Mouse (Mus musculus) myocyte (in vitro differentiated cells): ENCODE measurements around the gene Golga1. TPM values are rescaled to one million over a fixed set of nuclear protein-coding genes. Genes with fewer than 3 reads are reported as not detected.

Experiments
- H3K27me3 ChIP-seq: one replicate; pipeline ENCODE4 v1.6.1; 2011; ENCODE audit not compliant: control insufficient read depth, insufficient read depth, insufficient read length
- H3K36me3 ChIP-seq: one replicate; pipeline ENCODE4 v1.6.1; 2011; ENCODE audit not compliant: control insufficient read depth, insufficient read depth
- H3K4me2 ChIP-seq: one replicate; pipeline ENCODE4 v1.6.1; 2011; ENCODE audit warnings: low read depth, control low read depth
- H3K4me3 ChIP-seq: one replicate; pipeline ENCODE4 v1.5.1; 2011; ENCODE audit warnings: mild to moderate bottlenecking, control low read depth, moderate library complexity
- H3K79me2 ChIP-seq: one replicate; pipeline ENCODE4 v1.6.1; 2011; ENCODE audit not compliant: control insufficient read depth, insufficient read depth
- H3ac ChIP-seq: one replicate; pipeline ENCODE4 v1.6.1; 2011; ENCODE audit not compliant: control insufficient read depth, insufficient read length
- CEBPB ChIP-seq: IDR thresholded peaks from 2 replicates; pipeline ENCODE4 v1.6.1; 2011; ENCODE audit warnings: mild to moderate bottlenecking, moderate library complexity; ENCODE audit not compliant: poor library complexity, insufficient read depth, severe bottlenecking
- E2F4 ChIP-seq: IDR thresholded peaks from one replicate; pipeline ENCODE4 v1.6.1; 2011; ENCODE audit warnings: mild to moderate bottlenecking, control low read depth, moderate library complexity; ENCODE audit not compliant: insufficient read depth
- MAX ChIP-seq: IDR thresholded peaks from one replicate; pipeline ENCODE4 v1.6.1; 2011; ENCODE audit warnings: low read depth, mild to moderate bottlenecking, control low read depth
- MYOD1 ChIP-seq, 3 experiments: IDR thresholded peaks; one replicate each; pipeline ENCODE4 v1.6.1; 2011; ENCODE audit warnings: control low read depth in 2 of 3, low read depth in 2 of 3, mild to moderate bottlenecking in 2 of 3, moderate library complexity in 1 of 3; ENCODE audit not compliant: insufficient read length in 2 of 3, control insufficient read depth in 1 of 3
- MYOG ChIP-seq, 3 experiments: IDR thresholded peaks; one replicate each; pipeline ENCODE4 v1.6.1; 2011; ENCODE audit warnings: control low read depth in 2 of 3, low read depth in 2 of 3, mild to moderate bottlenecking in 2 of 3; ENCODE audit not compliant: insufficient read length in 2 of 3, control insufficient read depth in 1 of 3, insufficient read depth in 1 of 3
- POLR2A ChIP-seq: IDR thresholded peaks from one replicate; pipeline ENCODE4 v1.6.1; 2011; ENCODE audit warnings: low read depth, mild to moderate bottlenecking, control low read depth, moderate library complexity; ENCODE audit not compliant: insufficient read length
- POLR2AphosphoS2 ChIP-seq: IDR thresholded peaks from one replicate; pipeline ENCODE4 v1.6.1; 2011; ENCODE audit warnings: low read depth, control low read depth; ENCODE audit not compliant: insufficient read length
- REST ChIP-seq: IDR thresholded peaks from one replicate; pipeline ENCODE4 v1.6.1; 2011; ENCODE audit warnings: mild to moderate bottlenecking, control low read depth, moderate library complexity; ENCODE audit not compliant: insufficient read depth, insufficient read length
- SRF ChIP-seq: IDR thresholded peaks from one replicate; pipeline ENCODE4 v1.6.1; 2011; ENCODE audit warnings: low read depth; ENCODE audit not compliant: control insufficient read depth, insufficient read length
- TCF12 ChIP-seq: IDR thresholded peaks from one replicate; pipeline ENCODE4 v1.6.1; 2011; ENCODE audit warnings: mild to moderate bottlenecking, control low read depth; ENCODE audit not compliant: poor library complexity, insufficient read depth, severe bottlenecking
- TCF3 ChIP-seq: IDR thresholded peaks from one replicate; pipeline ENCODE4 v1.6.1; 2011; ENCODE audit warnings: low read depth, control low read depth; ENCODE audit not compliant: insufficient read length
- USF1 ChIP-seq: IDR thresholded peaks from one replicate; pipeline ENCODE4 v1.6.1; 2011; ENCODE audit warnings: low read depth, mild to moderate bottlenecking, control low read depth, moderate library complexity
- polyA plus RNA-seq: library from polyadenylated mRNA; unstranded; fragments of >200 nt; fragmentation: generic; extraction: Trizol; gene quantifications from one replicate; pipeline ENCODE4 v1.2.1, GENCODE M21; 2012; ENCODE audit warnings: missing spikeins

Gene Golga1
- polyA plus RNA-seq, 1 experiment, result 5.6 TPM

DNA sequence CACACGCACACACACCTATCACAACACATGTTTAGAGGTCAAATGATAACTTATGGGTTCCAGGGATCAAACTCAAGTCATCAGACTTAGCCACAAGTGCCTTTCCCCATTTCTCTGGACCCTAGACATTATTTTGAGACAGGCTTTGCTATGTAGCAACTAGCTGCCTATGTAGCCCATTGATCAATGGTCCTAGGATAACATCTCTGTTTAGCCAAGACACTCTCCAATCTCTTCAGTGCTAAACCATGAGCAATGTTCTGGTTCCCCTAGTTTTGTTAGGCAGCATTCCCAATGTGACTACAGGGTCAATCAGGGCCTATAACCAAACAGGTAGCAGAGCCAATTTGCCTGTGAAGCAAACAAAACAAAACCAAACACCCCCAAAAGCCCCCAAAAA lies 16.8 kb downstream of the Golga1 start:
- Histone ChIP-seq H3ac (no peak overlapping the region), H3K27me3 (no peaks in the 10 kb centered on the region)
- no peak for TF ChIP-seq POLR2A
- no peak for TF ChIP-seq MAX
- TF ChIP-seq SRF, result no peak
- no peak for TF ChIP-seq USF1
- TF ChIP-seq TCF3, result no peak
- no peak for TF ChIP-seq E2F4
- TF ChIP-seq CEBPB, result no peak

DNA sequence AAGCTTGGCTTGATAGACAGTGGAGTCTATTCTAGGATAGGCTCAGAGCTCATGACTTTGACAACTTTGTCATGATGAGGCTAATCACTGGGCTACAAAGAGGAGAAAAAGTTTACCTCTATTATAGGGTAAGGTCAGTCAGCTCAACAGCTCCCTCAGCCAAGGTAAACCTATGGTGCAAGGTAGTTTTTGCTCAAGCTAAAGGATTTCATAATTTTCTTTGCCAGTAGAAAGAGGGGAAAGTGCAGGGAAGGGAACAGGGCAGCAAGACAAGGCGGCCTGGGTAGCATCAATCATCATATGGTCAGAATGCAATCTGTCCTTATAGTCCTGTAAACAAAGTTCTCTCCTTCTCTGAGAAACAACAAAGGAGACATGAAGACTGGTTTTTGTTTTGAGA lies 25.1 kb downstream of the Golga1 start:
- H3K4me2 ChIP-seq, result no peak overlapping the region
- TF ChIP-seq TCF3 (no peak), POLR2AphosphoS2 (no peak), TCF12 (no peak), CEBPB (no peak), E2F4 (no peak), USF1 (no peak), REST (no peak), POLR2A (no peak), SRF (no peak), MYOG (IDR thresholded peaks at IDR 0.05; ENCODE audit: control insufficient read depth in 1 of 3, insufficient read depth in 1 of 3, insufficient read length in 2 of 3, low read depth in 2 of 3) (no peak), MAX (no peak), MYOD1 (IDR thresholded peaks at IDR 0.05; ENCODE audit: control insufficient read depth in 1 of 3, insufficient read length in 2 of 3, low read depth in 2 of 3) (no peak)
- no peaks in the 10 kb centered on the region for H3K27me3 ChIP-seq
- no peaks in the 10 kb centered on the region for H3K79me2 ChIP-seq
- no peak overlapping the region for H3ac ChIP-seq
- H3K4me3 ChIP-seq, result no peak overlapping the region
- peaks cover 30% of the 10 kb centered on the region for H3K36me3 ChIP-seq

More for the DNA sequence above, 16.8 kb downstream of the Golga1 start:
- Histone ChIP-seq H3K4me2 (no peak overlapping the region), H3K36me3 (peaks cover 58% of the 10 kb centered on the region), H3K79me2 (no peaks in the 10 kb centered on the region), H3K4me3 (no peak overlapping the region)

DNA sequence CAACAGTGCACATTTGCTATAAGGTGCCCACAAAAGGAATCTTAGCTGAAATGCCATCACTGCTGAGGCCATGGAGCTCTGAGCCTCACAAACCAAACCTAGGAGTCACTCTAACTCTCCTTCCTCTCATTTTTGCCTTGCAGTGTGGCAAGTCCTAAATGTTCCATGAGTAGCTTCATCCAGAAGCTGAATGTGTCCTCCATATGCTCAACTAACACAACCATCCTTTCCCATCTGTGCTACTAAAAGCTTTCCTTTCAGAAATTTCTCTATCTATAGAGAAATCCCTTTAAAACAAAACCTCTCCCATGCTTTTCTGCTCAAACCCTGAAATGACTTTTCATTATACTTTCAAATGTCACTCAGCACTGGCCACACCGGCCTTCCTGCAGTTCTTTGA lies 33.7 kb downstream of the Golga1 start:
- Histone ChIP-seq H3K36me3 (peaks cover 42% of the 10 kb centered on the region), H3ac (no peak overlapping the region), H3K4me3 (no peak overlapping the region), H3K4me2 (no peak overlapping the region), H3K79me2 (no peaks in the 10 kb centered on the region), H3K27me3 (no peaks in the 10 kb centered on the region)
- TF ChIP-seq POLR2A, result no peak
- no peak for TF ChIP-seq MYOG (IDR thresholded peaks at IDR 0.05; ENCODE audit: control insufficient read depth in 1 of 3, insufficient read depth in 1 of 3, insufficient read length in 2 of 3, low read depth in 2 of 3)
- TF ChIP-seq CEBPB, result no peak
- no peak for TF ChIP-seq SRF
- no peak for TF ChIP-seq REST
- TF ChIP-seq TCF12, result no peak
- no peak for TF ChIP-seq MAX
- no peak for TF ChIP-seq USF1
- no peak for TF ChIP-seq POLR2AphosphoS2
- TF ChIP-seq MYOD1 (IDR thresholded peaks at IDR 0.05; ENCODE audit: control insufficient read depth in 1 of 3, insufficient read length in 2 of 3, low read depth in 2 of 3), result no peak
- TF ChIP-seq E2F4, result no peak
- TF ChIP-seq TCF3, result no peak

DNA sequence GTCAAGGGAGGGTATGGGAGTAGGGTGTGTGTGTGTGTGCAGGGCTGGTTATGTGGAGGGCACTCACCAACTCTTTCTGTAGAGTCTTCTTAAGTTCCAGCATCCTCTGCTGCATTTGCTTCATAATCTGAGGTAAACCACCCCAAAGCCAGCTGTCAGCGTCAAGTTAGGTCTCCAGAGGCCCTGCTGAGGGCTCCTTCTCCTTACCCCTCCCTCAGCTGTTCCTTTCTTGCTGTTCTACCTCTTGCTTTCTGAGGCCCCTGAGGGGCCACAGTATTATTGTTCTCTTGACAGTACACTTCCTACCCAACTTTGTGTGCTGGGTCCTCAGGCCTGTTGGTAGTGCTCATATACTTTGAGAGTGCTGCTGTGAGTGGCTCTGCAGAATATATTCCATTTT lies 45.3 kb downstream of the Golga1 start:
- Histone ChIP-seq H3K4me2 (no peak overlapping the region), H3ac (no peak overlapping the region), H3K79me2 (no peaks in the 10 kb centered on the region), H3K36me3 (peaks cover 55% of the 10 kb centered on the region), H3K27me3 (no peaks in the 10 kb centered on the region), H3K4me3 (no peak overlapping the region)
- TF ChIP-seq E2F4 (no peak), POLR2A (no peak), SRF (no peak), CEBPB (no peak), MAX (no peak), POLR2AphosphoS2 (no peak), MYOD1 (IDR thresholded peaks at IDR 0.05; ENCODE audit: control insufficient read depth in 1 of 3, insufficient read length in 2 of 3, low read depth in 2 of 3) (no peak), REST (no peak), USF1 (no peak), TCF3 (no peak), MYOG (IDR thresholded peaks at IDR 0.05; ENCODE audit: control insufficient read depth in 1 of 3, insufficient read depth in 1 of 3, insufficient read length in 2 of 3, low read depth in 2 of 3) (no peak), TCF12 (no peak)

DNA sequence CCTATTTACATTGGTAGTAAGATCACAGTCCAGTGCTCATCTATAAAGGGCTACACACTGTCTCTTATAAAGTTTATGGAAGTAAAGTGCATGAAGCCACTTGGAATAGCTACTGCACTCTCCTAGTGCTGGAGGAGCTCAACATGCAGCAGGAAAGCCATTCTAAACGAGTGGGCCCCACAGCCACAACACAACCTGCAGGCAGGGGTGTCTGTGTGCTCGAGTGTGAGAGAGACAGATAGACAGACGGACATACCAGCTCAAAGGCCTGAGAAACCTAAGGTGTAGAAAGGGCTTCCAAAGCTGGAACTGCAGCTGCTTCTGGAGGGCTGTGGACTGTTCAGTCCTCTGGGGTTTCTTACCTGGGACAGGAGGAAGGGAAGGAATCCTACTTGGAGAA lies 48.8 kb downstream of the Golga1 start:
- H3K79me2 ChIP-seq, result peaks cover 17% of the 10 kb centered on the region
- H3K27me3 ChIP-seq, result no peaks in the 10 kb centered on the region
- no peak overlapping the region for H3ac ChIP-seq
- TF ChIP-seq SRF (no peak), POLR2AphosphoS2 (peak; percentile 57)
- no peak overlapping the region for H3K4me2 ChIP-seq
- peaks cover 62% of the 10 kb centered on the region for H3K36me3 ChIP-seq
- H3K4me3 ChIP-seq, result no peak overlapping the region
